13 mouse cellular contexts compared by ENCODE assay signal in the genomic region with DNA sequence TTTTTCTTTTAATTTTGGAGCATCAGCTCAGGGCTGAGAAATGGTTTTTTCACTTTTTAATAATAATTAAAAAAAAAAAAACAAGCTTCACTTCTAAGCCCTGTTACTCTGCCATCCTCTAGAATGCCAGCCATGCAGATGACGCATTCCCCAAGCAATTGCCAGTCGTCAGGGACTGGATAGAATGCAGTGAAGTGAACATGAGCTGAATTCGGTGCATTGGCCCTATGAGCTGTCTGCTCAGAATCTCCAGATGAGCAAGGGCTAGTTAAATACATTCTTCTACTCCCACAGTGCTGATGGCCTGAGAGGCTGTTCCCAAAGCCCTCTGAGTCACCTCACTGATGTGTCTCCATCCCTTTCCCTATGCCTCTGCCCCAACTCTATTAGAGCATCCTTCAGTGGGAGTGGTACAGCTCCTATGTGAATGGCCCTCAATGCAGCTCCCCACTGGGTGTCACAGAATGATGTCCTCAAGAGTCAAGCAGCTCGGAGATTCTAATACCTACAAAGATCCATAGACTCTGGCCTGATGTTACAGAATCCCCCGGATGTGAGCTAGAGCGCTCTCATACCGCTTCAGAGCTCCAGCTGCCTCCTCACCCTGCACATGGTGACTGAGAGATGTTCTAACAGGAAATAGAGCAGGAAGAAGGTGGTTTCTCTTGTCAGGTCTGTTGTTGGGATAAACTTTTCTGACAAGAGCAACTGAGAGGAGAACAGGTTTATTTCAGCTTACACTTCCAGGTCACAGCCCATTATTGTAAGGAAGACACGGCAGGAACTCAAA. TPM values are rescaled to one million over a fixed set of nuclear protein-coding genes. Genes with fewer than 3 reads are reported as not detected.
DNase-seq lines count a peak whose midpoint lies in the region.
"Had no signal": no experiment of that assay in that cellular context is flagged by ENCODE, and none has a peak within 500 bp of the region (broad histone marks: within the 10 kb centered on the region; RNA-seq: fewer than 3 reads in every experiment).

No protein-coding gene starts in this region.

- DNase-seq in B cell, adult 2 months: peak; percentile 41 to 47
- peak; percentile 83 for DNase-seq in Muller cell, postnatal 12 days (ENCODE audit: inconsistent ontology term)
- DNase-seq in naive thymus-derived CD4-positive, alpha-beta T cell, adult 2 months (ENCODE audit: low read depth): peak; percentile 56
- peak; percentile 49 to 57 for DNase-seq in thymus, postnatal 10 days (ENCODE audit: low spot score in 2 of 2)
- DNase-seq in layer of hippocampus, postnatal 10 days (ENCODE audit: low spot score in 2 of 2): no peak
- no peak for DNase-seq in right cerebral cortex, postnatal 36 days (ENCODE audit: low spot score in 2 of 2)
- DNase-seq in gastrocnemius, postnatal 25 days: no peak
- DNase-seq in ovary, adult 18-20 months (ENCODE audit: low spot score): no peak
- DNase-seq: adrenal gland, postnatal 25 days; cerebellum, postnatal 10 days; heart, postnatal 36 days; kidney, adult 2 months; kidney, postnatal 10 days had no signal

RNA-seq across cellular contexts. Expression of gene Insyn1, which starts 19.0 kb away (rescaled TPM):
- total RNA-seq in layer of hippocampus, postnatal 10 days (2021): 100 to 1,000 TPM; 145 TPM
- 10 to 100 TPM; 11.1 to 12.3 TPM for total RNA-seq in gastrocnemius, postnatal 25 days (2021)

RNA-seq across cellular contexts. Expression of gene Cd276, which starts 47.8 kb away (rescaled TPM):
- 10 to 100 TPM; 15.7 to 16.6 TPM for total RNA-seq in layer of hippocampus, postnatal 10 days (2021)
- 10 to 100 TPM; 10.1 TPM for total RNA-seq in gastrocnemius, postnatal 25 days (2021)

Comparison
In these comparisons a context has a peak if more than half of its experiments do, and no peak if none do; other contexts are left out.
1. DNase-seq: peak in B cell, adult 2 months (2 of 2), Muller cell, postnatal 12 days (single experiment), naive thymus-derived CD4-positive, alpha-beta T cell, adult 2 months (single experiment) and thymus, postnatal 10 days (2 of 2); none in layer of hippocampus, postnatal 10 days (0 of 2), right cerebral cortex, postnatal 36 days (0 of 2), gastrocnemius, postnatal 25 days (single experiment) and ovary, adult 18-20 months (single experiment).
2. RNA of gene Insyn1, which starts 19.0 kb away (total RNA-seq): 145 TPM in layer of hippocampus, postnatal 10 days; 11.1 to 12.3 TPM in gastrocnemius, postnatal 25 days; every median in the first group is over 10 times any median in the second.